Mouse (Mus musculus) hindlimb bud, embryonic 11.5 days (tissue): Measurements from ENCODE around the gene Slc41a1.
"Not testable (repeated sequence)": the region's sequence is repeated elsewhere in the genome, so short reads cannot be mapped to it uniquely, and the experiment has no call there.

Experiments
- DNase-seq: peaks from one replicate; pipeline ENCODE4 v3.0.0-alpha.2; 2012; ENCODE audit warnings: low read depth, low spot score; ENCODE audit errors: extremely low spot score

Gene Slc41a1

DNA sequence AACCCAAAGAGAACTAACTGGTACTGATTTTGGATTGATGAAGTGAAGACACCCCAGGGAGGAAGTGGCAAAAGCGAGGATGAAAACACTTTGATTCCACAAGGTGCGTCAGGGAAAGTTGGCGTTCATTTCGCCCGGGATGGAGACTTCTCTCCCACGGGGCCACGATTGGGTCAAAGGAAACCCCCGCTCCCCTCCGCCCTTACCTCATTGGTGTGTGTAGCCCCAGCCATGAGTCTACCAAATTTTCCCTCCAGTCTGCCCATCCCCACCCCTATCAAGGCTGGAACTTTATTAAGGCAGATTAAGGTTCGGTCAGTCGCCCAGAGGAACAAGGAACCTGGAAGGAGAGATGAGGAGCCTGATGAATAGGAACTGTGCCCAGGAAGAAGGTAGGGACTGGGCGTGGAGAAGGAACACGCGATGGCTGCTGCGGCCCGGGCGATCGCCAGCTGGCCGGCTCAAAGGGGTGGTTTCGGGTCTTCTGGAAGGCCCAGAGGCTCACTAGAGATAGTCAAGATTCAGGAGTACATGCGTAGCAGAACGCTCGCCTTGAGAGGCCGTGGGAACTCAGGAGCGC is at the start of gene Slc41a1:
TSS of gene Slc41a1 (plus strand) at position 287 of the 580 bp plus-strand sequence.
- no peak for DNase-seq

DNA sequence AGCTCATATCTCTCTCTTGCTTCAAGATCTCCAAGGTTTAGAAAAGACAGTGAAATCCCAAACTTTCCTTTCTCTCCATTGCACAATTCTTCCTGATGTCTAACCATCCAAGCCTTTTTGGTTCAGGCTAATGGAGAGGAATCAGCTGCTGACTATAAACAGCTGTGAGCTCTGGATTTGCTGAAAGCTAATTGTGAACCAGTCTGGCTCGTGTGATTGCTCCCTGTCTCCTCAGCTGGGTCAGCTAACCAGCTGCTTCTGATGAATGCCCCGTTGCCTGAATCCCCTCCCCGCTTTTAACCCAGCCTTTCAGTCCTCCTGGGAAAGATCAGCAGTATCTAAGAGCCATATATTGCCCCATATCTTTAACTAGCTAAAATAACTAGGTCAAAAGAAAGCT is 32.7 kb upstream of the Slc41a1 start:
- DNase-seq: no peak

DNA sequence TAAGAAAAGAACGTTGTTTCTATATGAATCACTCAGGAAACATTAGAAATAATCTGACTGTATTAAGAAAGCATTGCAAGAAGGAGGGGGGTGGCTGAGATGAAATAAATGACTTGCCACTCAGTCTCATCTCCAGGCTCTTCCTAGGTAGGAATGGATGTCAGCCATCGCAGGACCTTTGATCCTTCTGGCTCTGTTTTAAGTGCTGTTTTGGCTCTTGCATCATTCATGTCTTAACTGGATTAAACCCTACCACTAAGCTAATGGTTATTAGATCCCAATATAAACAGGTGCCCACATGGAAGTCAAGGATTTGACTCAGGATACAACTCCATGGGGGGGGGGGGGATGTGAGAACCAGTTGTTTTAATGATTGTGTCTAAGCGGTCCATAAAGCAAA is 32.1 kb upstream of the Slc41a1 start:
- DNase-seq: no peak

DNA sequence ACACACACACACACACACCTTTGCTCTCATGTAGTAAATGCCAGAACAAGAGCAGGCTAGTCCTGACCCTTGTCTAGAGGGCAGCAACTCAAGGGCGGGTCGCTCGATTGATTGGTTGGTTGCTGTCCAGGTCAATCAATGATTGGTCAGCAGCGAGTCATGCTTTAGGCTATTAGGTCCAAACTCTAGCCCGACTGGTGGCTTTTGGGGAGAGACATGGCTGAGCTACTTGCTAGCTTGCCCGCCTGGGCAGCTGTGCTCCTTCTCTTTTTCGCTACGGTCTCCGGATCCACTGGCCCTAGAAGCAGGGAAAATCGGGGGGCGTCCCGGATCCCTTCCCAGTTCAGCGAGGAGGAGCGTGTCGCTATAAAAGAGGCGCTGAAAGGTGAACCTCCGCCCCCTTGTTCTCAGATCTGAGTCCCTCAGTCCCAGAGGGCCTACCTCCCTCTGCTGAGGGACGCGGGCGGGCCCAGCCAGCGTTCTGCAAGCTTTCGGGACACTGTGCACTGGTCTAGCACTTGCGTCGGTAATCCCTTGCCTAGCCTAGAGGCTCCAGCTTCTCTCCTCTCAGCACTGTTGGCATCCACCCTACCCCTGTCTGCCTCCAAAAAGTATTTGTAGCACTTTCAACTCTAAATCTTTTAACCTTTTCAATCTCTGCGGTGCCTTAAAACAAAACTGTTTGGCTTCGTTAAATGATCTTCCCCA is 29.9 kb upstream of the Slc41a1 start, which contains the start of gene Pm20d1:
TSS of gene Pm20d1 (plus strand) at position 180 of the 708 bp plus-strand sequence.
- DNase-seq: peak; percentile 37

- DNase-seq: no peak
Measured at GRCm38 (mm10) chr1:131800001-131800400, 27.3 kb upstream of the Slc41a1 start.

DNA sequence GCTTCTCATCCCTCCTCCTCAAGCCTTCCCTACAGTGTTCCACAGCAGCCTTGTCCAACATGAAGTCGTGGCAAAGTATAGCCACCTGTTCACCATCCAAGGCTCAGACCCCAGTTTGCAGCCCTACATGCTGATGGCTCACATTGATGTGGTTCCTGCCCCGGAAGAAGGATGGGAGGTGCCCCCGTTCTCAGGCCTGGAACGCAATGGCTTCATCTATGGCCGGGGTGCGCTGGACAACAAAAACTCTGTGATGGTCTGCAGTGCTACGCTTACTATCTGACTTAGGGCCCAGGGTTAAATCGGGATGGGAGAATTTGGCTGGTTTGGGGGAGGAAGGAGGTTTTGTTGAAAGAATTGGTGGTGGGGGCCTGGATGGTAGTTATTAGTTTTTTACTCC is 26.2 kb upstream of the Slc41a1 start:
- no peak for DNase-seq

DNA sequence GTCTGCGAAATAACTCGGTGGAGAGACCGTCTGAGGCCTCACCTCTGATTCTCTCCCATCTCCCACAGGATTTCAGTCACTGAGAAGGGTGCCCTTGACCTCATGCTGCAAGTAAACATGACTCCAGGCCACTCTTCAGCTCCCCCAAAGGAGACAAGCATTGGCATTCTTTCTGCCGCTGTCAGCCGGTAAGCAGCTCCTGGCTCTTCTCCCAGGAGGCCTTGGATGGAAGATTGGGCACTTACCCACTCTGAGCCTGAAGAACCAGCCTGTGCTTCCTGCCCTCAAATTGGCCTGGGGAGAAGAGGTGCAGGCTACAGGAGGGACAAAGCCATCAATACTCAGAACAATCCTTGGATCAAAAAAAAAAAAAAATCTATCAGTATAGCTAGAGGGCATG is 24.6 kb upstream of the Slc41a1 start:
- DNase-seq: no peak

- DNase-seq: no peak
Measured at GRCm38 (mm10) chr1:131804166-131804565, 23.1 kb upstream of the Slc41a1 start.

- DNase-seq: no peak
Measured at GRCm38 (mm10) chr1:131808986-131809385, 18.3 kb upstream of the Slc41a1 start.

GRCm38 (mm10) chr1:131809651-131810050 is 17.6 kb upstream of the Slc41a1 start:
- DNase-seq: no peak

DNA sequence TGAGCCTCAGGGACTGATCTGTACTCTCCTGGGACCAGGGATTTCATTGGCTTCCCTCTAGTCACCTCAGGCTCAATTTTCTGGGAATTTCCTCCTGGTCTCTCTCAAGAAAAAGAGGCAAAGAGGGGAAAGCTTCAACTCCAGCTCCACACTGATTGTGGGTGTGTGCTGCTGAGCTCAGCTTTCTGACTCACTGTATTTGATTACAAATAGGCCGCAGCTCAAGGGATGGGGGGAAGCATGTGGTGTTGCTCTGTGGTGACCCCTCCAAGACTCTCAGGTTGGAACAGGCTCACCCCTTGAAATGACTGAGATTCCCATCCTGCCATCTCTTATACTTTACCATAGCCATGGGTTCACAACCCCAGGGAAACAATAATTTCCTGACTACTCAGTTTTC is 15.9 kb upstream of the Slc41a1 start:
- no peak for DNase-seq

- no peak for DNase-seq
Measured at GRCm38 (mm10) chr1:131812006-131812405, 15.3 kb upstream of the Slc41a1 start.

- no peak for DNase-seq
Measured at GRCm38 (mm10) chr1:131812631-131813295, 14.5 kb upstream of the Slc41a1 start.

DNA sequence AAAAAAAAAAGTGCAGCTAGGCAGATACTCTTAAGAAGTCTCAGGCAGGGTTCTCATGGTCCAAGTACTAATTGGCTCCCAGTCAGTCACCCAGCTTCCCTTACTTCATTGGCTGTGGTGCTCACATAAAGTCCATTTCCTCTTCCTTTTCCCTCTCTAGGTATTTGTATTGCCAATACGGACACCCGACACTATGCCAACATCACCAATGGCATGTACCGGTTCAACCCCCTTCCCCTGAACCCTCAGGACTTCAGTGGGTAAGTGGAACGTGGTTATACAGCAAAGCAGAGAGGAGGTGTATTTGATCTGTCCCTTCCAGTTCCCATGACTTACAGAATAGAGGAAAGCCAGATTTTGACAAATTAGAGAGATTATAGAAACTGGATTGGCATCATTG is 13.6 kb upstream of the Slc41a1 start:
- DNase-seq: no peak

GRCm38 (mm10) chr1:131814191-131814590 is 13.1 kb upstream of the Slc41a1 start:
- no peak for DNase-seq

DNA sequence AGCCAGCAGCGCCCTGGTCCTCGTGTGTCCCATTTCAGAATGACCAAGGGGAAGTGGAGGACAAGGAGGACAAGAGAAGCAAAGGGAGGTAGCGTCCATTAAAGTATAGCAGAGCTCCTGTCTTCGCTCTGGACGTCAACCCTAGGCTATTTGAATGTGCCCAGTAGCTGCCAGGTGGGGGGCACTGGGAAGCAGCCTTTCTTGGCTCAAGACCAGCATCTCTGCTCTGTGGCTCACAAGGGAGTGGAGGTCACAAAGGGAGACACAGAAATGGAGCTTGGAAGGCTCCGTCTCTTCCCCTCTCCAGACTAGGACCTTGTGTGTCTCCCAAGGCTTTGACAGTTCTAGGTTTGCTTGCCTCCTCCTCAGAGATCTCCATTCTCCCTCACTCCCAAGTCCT is 10.4 kb upstream of the Slc41a1 start:
- no peak for DNase-seq

DNA sequence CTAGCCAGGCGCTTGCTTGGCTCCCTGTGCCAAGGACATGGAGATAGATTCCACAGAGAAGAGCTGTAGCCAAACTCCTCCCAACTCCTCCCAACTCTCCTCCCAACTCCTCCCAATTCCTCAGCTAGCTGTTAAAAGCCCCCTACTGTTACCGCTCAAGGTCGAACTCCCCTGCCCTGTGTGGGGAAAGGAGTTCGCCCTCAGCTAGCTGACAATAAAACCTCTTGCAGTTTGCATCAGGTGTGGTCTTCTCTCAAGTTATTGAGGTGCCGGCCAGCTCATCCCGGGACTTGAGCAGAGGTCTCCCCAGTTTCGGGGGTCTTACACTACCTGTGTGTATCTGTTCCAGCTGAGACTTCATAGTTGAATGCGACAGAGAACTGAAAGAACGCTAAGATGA is 6.9 kb upstream of the Slc41a1 start:
- DNase-seq: not testable (repeated sequence)

GRCm38 (mm10) chr1:131820887-131821328 is 6.4 kb upstream of the Slc41a1 start:
- no peak for DNase-seq

DNA sequence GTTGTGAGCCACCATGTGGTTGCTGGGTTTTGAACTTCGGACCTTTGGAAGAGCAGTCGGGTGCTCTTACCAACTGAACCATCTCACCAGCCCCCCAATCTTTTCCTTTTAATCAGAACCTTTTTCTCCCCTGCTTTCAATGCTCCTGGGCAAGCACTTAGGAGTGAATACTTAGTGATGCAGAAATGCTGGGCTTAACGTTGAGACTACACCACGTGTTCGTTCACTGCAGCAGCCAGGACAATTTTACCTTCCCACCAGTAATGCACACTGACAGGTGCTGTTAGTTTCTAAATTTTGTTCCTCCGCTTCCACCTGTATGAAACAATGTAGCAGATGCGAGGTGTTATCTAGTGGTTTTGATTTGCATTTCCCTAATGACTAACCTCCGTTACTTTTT is 5.0 kb upstream of the Slc41a1 start:
- no peak for DNase-seq

DNA sequence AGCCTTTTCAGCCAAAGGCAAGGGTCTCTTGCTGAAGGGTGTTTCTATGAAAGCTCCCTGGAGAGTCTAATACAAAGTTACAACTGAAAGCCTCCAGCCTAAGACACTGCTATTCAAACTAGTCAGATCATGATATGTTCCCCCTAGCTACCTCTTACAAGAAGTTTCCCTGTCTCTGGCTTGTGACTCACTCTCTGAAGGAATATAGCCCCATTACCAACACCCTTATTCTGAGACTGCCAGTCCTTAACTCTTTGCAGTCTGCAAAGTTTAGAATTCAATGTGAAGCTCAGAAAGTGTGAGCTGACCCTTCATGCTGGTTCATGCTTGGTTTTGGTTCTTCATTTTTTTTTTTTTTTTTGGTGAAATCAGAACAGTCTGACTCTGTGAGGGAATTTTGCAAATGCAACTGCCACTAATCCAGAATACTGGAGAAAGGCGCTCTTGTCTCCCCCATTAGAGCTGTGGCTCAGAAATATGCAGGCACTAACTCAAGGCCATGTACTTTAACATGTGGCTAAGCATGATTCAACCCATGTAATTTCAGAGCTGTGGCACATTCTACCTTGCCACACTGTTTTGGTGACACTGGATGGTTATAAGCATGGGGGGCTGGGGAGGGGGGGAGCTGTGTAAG is 4.3 kb upstream of the Slc41a1 start:
- no peak for DNase-seq

GRCm38 (mm10) chr1:131823563-131823962 is 3.7 kb upstream of the Slc41a1 start:
- no peak for DNase-seq
